Mouse (Mus musculus) cerebellum, adult 2 months (tissue): ENCODE data around the gene Tbccd1. TPM values are rescaled to one million over a fixed set of nuclear protein-coding genes. Genes with fewer than 3 reads are reported as not detected.

Source experiments
- DNase-seq, 2 experiments: peaks; one replicate each; pipeline ENCODE4 v3.0.0; 2021
- H3K27ac ChIP-seq: fragments of 200-500 bp; 2 replicates; pipeline ENCODE4 v1.5.1; 2012; ENCODE audit warnings: low read length, control low read depth, inconsistent platforms; ENCODE audit not compliant: insufficient read depth
- H3K27me3 ChIP-seq: fragments of 200-500 bp; 2 replicates; pipeline ENCODE4 v1.6.1; 2012; ENCODE audit warnings: inconsistent platforms, mild to moderate bottlenecking, low read length, moderate library complexity; ENCODE audit not compliant: control insufficient read depth, insufficient read depth
- H3K4me1 ChIP-seq: fragments of 200-500 bp; 2 replicates; pipeline ENCODE4 v1.6.1; 2011; ENCODE audit warnings: low read length; ENCODE audit not compliant: control insufficient read depth, insufficient read depth
- H3K4me3 ChIP-seq: fragments of 200-500 bp; replicated peaks from 2 replicates; pipeline ENCODE3; 2011; ENCODE audit warnings: mild to moderate bottlenecking, low read depth, low read length, control low read depth; ENCODE audit not compliant: insufficient read depth
- CTCF ChIP-seq: fragments of 200-500 bp; IDR thresholded peaks from 2 replicates; pipeline ENCODE4 v1.5.1; 2011; ENCODE audit warnings: low read depth, mild to moderate bottlenecking, control low read depth, low read length, moderate library complexity, borderline replicate concordance; ENCODE audit not compliant: insufficient read depth
- POLR2A ChIP-seq: fragments of 200-500 bp; IDR thresholded peaks from 2 replicates; pipeline ENCODE4 v1.6.1; 2011; ENCODE audit warnings: low read length, control low read depth, borderline replicate concordance; ENCODE audit not compliant: insufficient read depth
- WGBS: fragments of 180-500 bp; shearing (Covaris S2); methylation state at CpG from one replicate; pipeline ENCODE4 v1.1.7; 2018; 5-methylcytosine and 5-hydroxymethylcytosine counted together
- polyA plus RNA-seq: library from polyadenylated mRNA; depleted of rRNA; stranded (reverse); fragments of >200 nt; gene quantifications from 2 replicates; pipeline ENCODE4 v1.2.3, GENCODE M21; 2012; rRNA removed

Gene Tbccd1
- polyA plus RNA-seq, 1 experiment, result 20.2 TPM

DNA sequence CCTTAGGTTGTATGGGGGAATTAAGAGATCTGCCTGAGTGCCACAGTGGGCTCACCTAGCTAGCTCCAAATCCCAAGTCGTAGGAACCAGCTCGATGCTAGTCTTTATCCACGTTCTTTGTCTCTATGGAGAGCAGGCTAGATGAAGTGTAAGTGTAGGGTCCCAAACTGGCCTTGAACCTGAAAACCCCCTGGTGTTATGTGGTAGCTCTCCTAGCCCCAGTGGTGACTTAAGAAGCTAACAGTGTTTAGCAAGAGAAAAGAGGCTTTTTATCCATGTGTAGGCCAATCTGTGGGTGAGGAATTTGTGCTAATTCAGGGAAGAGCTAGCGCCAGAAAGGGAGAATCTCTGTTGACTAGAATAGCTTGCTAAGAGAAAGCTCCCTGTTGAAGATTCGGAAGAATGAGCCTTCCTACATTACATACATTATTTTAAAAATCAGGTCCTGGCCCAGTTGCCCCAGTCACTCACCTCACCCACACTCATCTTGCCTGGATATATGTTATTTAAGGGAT lies 81.9 kb downstream of the Tbccd1 start:
- DNase-seq, result no peak
- H3K4me1 ChIP-seq, result peaks cover 7% of the 10 kb centered on the region
- no peak overlapping the region for H3K27ac ChIP-seq
- no peak overlapping the region for H3K4me3 ChIP-seq
- TF ChIP-seq CTCF, result no peak
- no peak for TF ChIP-seq POLR2A
- no peaks in the 10 kb centered on the region for H3K27me3 ChIP-seq
- 88% methylated on average over 5 of the region's 5 CpGs for WGBS

DNA sequence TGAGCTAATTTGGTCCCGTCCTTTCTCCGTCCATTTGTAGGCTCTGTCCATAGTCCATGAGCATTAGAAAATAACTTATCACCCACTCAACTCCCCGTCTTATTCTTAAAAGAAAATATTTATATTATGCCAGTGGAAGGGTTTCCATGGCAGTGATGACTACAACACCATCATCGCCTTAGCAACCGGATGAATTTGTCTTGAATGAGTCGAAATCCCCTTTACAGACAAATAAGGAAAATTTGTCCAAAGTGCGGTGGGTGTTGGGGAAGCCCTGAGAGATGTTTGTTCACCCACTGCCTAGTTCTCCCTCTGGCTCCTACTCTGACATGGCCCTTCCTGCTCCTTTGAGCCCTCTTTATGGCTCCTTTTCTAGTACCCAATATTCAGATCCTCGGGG lies 88.8 kb downstream of the Tbccd1 start:
- Histone ChIP-seq H3K4me3 (no peak overlapping the region), H3K4me1 (no peaks in the 10 kb centered on the region), H3K27me3 (no peaks in the 10 kb centered on the region), H3K27ac (no peak overlapping the region)
- WGBS, result 86% methylated on average over 8 of the region's 8 CpGs
- no peak for DNase-seq
- no peak for TF ChIP-seq CTCF
- TF ChIP-seq POLR2A, result no peak

DNA sequence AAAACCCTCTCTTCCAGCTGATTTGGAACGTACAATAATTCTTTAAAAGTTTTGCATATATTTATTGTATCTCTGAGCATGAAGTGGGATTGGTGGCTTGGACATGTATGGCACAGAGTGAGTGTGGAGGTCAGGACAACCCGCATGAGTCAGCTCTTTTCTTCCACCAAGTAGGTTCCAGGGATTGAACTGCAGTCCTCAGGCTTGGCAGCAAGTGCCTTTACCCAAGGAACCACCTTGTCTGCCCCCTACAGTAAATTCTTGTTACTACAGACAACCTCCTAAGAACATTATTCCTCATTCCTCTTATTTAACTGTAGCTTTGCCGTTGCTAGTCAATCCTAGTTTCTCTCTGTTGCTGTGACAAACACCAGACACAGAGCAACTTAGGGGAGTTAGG lies 90.1 kb downstream of the Tbccd1 start:
- H3K4me1 ChIP-seq, result no peaks in the 10 kb centered on the region
- no peak for DNase-seq

DNA sequence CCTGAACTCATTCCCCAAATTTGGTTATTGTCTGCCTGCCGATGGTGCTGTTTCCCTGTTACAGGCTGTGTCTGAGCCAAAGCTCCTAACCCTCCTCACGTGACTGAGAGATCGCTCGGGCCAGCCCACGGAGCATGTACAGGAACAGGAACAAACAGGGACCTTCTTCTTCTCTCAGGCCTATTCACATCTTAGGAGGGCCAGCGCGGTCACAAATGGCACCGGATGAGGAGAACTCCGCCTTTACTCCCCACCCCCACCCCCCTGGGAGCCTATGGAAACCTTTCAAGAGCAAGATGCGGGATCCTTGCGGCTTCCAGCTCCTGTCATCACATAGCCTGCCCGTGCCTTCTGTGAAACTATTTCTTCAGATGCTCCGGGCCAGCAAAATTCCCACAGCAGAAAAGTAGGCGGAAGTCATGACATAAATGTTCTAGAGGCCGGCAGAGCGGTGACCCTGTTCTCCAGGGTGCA lies 90.7 kb downstream of the Tbccd1 start:
- TF ChIP-seq CTCF, result no peak
- TF ChIP-seq POLR2A, result no peak
- 52% methylated on average over 16 of the region's 16 CpGs for WGBS
- Histone ChIP-seq H3K27me3 (no peaks in the 10 kb centered on the region), H3K4me3 (no peak overlapping the region), H3K4me1 (no peaks in the 10 kb centered on the region), H3K27ac (peak overlapping the region; percentile 16; the same call in 1 of the 2 replicates)
- peak; percentile 42 to 49 for DNase-seq

More for the DNA sequence above, 90.1 kb downstream of the Tbccd1 start:
- Histone ChIP-seq H3K4me3 (no peak overlapping the region), H3K27ac (no peak overlapping the region), H3K27me3 (no peaks in the 10 kb centered on the region)
- TF ChIP-seq CTCF (no peak), POLR2A (no peak)
- WGBS, result 96% methylated on average over 3 of the region's 3 CpGs

DNA sequence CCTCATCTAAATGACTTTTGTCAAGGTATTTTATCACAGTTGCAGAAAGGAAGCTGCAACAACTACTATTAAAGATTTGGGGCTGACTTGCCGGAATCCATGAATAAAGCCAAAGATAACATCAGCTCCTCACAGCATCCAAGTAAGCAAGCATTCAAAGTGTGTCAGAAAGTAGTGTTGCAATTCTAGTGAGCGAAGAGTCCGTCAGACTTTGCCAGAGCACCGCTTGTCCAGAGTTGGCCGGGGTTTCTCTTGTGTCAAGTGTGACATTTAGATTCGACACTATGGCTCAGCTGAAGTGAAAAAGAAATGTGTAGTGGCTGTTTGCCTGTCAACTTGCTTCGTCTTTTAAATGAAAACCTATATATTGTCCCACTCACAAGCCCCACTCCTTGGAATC lies 91.9 kb downstream of the Tbccd1 start:
- Histone ChIP-seq H3K27ac (no peak overlapping the region), H3K27me3 (no peaks in the 10 kb centered on the region), H3K4me1 (no peaks in the 10 kb centered on the region), H3K4me3 (no peak overlapping the region)
- WGBS, result 87% methylated on average over 7 of the region's 7 CpGs
- TF ChIP-seq CTCF (no peak), POLR2A (no peak)
- DNase-seq, result no peak

Other genes starting within 250 kb of the Tbccd1 start
- 44.3 and 50.3 TPM in 2 replicates for gene Dgkg, start 200.4 kb downstream of the Tbccd1 start, polyA plus RNA-seq
- gene Crygs, start 46.1 kb downstream of the Tbccd1 start, polyA plus RNA-seq, result 0.38 TPM in 2 replicates
- gene Dnajb11, start 176 bp upstream of the Tbccd1 start, polyA plus RNA-seq, result 41.3 and 44.8 TPM in 2 replicates
- not detected in 2 replicates for gene Ahsg, start 33.6 kb upstream of the Tbccd1 start, polyA plus RNA-seq
- 0.10 TPM in 1 of 2 replicates, not detected in the other for gene Fetub, start 60.7 kb upstream of the Tbccd1 start, polyA plus RNA-seq
- gene Hrg, start 93.4 kb upstream of the Tbccd1 start, polyA plus RNA-seq, result not detected in 2 replicates
- gene Kng2, start 171.8 kb upstream of the Tbccd1 start, polyA plus RNA-seq, result not detected in 2 replicates
- not detected in 2 replicates for gene Kng1, start 200.2 kb upstream of the Tbccd1 start, polyA plus RNA-seq
- gene Eif4a2, start 249.8 kb upstream of the Tbccd1 start, polyA plus RNA-seq, result 737 and 742 TPM in 2 replicates